Mouse (Mus musculus) embryonic facial prominence, embryonic 12.5 days (tissue): Measurements from ENCODE around the gene Dhx38. TPM values are rescaled to one million over a fixed set of nuclear protein-coding genes. Genes with fewer than 3 reads are reported as not detected.

Source experiments
- ATAC-seq: fragments of 200-750 bp; cut with Nextera tagmentation; 2 replicates; pipeline ENCODE4 v1.8.0; 2017; ENCODE audit not compliant: insufficient number of reproducible peaks, insufficient read depth, low FRiP score, low TSS enrichment
- H3K27ac ChIP-seq: fragments of 300-500 bp; sonication (generic); 2 replicates; pipeline ENCODE4 v1.5.1; 2016; ENCODE audit warnings: mild to moderate bottlenecking
- H3K27me3 ChIP-seq: fragments of 300-500 bp; sonication (generic); 2 replicates; pipeline ENCODE4 v1.6.1; 2016; ENCODE audit warnings: mild to moderate bottlenecking, moderate library complexity
- H3K36me3 ChIP-seq: fragments of 300-500 bp; sonication (generic); 2 replicates; pipeline ENCODE4 v1.6.1; 2016; ENCODE audit warnings: mild to moderate bottlenecking
- H3K4me1 ChIP-seq: fragments of 300-500 bp; sonication (generic); 2 replicates; pipeline ENCODE4 v1.6.1; 2016
- H3K4me2 ChIP-seq: fragments of 300-500 bp; sonication (generic); replicated peaks from 2 replicates; pipeline ENCODE4 v1.6.1; 2016; ENCODE audit warnings: mild to moderate bottlenecking, moderate library complexity
- H3K4me3 ChIP-seq: fragments of 300-500 bp; sonication (generic); 2 replicates; pipeline ENCODE4 v1.5.1; 2016; ENCODE audit warnings: mild to moderate bottlenecking
- H3K9ac ChIP-seq: fragments of 300-500 bp; sonication (generic); 2 replicates; pipeline ENCODE4 v1.6.1; 2016; ENCODE audit warnings: mild to moderate bottlenecking, moderate library complexity
- H3K9me3 ChIP-seq: fragments of 300-500 bp; sonication (generic); 2 replicates; pipeline ENCODE4 v1.6.1; 2016; ENCODE audit warnings: mild to moderate bottlenecking, moderate library complexity
- WGBS: fragments of 180-500 bp; shearing (Covaris S2); methylation state at CpG from one replicate; pipeline ENCODE4 v1.1.7; 2016; 5-methylcytosine and 5-hydroxymethylcytosine counted together
- polyA plus RNA-seq: library from polyadenylated mRNA; unstranded; fragments of >200 nt; fragmentation: Nextera tagmentation; extraction: Ambion mirVana; gene quantifications from 2 replicates; pipeline ENCODE4 v1.2.1, GENCODE M21; 2016

Gene Dhx38
- polyA plus RNA-seq, 1 experiment from 2014 or later: 32.2 TPM

DNA sequence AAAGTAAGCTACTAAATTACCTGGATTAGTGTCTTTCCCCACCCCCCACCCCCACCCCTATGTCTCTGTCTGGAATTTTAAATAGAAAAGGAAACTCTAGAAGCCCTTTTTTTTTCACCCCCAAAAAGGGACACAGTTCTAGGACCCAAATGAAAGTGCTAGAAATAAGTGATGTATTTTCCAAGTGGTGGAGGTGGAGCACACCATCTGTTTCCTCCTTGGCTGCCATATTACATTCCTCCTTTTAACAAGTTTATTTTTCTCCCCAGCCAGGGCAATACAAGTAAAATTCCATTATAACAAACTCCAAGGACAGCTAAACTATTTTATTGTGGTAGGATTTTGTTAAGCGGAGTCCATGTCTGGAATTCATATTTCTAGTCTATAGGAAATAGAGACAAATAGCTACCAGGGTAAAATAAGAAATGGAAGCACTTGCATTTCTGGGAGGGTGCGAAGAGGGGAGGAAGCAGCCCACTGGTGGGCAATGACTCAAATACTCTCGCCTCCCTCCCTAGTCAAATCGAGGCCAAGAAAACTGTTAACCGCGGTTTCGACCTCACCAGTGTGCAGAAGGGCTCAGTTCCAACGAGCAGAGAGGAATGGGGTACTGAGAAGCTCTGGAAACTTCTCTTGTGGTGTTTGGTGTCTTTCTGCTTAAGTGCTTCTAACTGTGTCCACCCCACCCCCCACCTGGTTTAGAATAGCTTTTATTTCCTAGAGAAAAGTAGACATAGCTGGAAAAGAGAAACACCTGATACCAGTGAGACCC is 22.7 kb downstream of the Dhx38 start:
- H3K27ac ChIP-seq: 0 out of 2 replicates have a peak overlapping the region, but pooled peaks have one; percentile 50

DNA sequence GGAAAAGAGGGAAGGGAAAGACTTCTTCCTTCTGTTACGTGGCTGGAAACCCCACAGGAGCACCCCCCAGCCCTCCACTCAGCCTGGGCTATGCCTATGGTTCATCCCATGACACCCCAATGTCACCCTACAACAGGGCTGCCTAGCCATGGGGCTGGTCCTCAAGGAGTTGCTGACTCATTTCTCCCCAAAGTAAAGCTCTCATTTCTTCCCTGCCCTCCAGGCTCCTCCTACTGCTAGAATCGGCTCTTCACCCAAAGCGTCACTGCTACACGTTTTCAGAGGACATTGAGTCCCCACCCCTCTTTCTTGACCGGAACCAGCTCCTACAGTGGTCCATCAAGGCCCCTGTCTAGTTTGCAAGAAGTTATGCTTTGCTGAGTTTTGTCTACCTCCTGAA is 23.5 kb downstream of the Dhx38 start:
- Histone ChIP-seq H3K4me2 (no peak overlapping the region), H3K9ac (no peak overlapping the region), H3K36me3 (peaks cover 11% of the 10 kb centered on the region), H3K27ac (no peak overlapping the region), H3K27me3 (no peaks in the 10 kb centered on the region), H3K9me3 (no peaks in the 10 kb centered on the region), H3K4me3 (no peak overlapping the region), H3K4me1 (0 out of 2 replicates have a peak, but pooled peaks cover 4% of the 10 kb centered on the region)
- 71% methylated on average over 5 of the region's 5 CpGs for whole genome bisulfite sequencing
- no peak for ATAC-seq

More for the DNA sequence above, 22.7 kb downstream of the Dhx38 start:
- WGBS: 78% methylated on average over 8 of the region's 8 CpGs
- ATAC-seq: no peak
- Histone ChIP-seq H3K9ac (no peak overlapping the region), H3K4me3 (no peak overlapping the region), H3K9me3 (no peaks in the 10 kb centered on the region), H3K27me3 (no peaks in the 10 kb centered on the region), H3K36me3 (peaks cover 18% of the 10 kb centered on the region), H3K4me1 (0 out of 2 replicates have a peak, but pooled peaks cover 4% of the 10 kb centered on the region), H3K4me2 (no peak overlapping the region)

DNA sequence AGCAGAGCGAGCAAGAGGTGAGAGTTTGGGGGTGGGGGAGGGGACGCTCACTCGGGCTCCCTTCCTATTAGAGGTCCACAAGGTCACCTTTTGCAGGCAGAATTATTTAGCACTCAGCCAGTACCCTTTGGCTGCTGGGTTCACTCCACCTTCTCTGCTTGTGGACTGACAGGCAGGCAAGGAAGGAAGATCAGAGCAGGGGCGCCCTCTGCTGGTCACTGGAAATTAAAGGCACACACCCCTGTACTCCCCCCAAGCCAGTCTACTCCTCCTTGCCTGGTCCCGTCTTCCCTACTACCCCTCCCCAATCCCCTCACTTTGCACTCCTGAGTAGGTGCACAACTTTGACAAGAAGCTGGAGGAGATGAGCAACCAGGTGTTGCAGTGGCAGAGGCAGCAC is 29.0 kb downstream of the Dhx38 start:
- 4% methylated on average over 5 of the region's 5 CpGs for WGBS
- H3K9ac ChIP-seq: no peak overlapping the region
- H3K4me3 ChIP-seq: 0 out of 2 replicates have a peak overlapping the region, but pooled peaks have one; percentile 13
- peak; percentile 77 for ATAC-seq
- H3K9me3 ChIP-seq: no peaks in the 10 kb centered on the region
- H3K36me3 ChIP-seq: no peaks in the 10 kb centered on the region
- H3K27me3 ChIP-seq: no peaks in the 10 kb centered on the region
- no peak overlapping the region for H3K27ac ChIP-seq
- H3K4me1 ChIP-seq: peaks cover 3% of the 10 kb centered on the region; the same call in 1 of the 2 replicates
- peak overlapping the region; percentile 41 for H3K4me2 ChIP-seq

DNA sequence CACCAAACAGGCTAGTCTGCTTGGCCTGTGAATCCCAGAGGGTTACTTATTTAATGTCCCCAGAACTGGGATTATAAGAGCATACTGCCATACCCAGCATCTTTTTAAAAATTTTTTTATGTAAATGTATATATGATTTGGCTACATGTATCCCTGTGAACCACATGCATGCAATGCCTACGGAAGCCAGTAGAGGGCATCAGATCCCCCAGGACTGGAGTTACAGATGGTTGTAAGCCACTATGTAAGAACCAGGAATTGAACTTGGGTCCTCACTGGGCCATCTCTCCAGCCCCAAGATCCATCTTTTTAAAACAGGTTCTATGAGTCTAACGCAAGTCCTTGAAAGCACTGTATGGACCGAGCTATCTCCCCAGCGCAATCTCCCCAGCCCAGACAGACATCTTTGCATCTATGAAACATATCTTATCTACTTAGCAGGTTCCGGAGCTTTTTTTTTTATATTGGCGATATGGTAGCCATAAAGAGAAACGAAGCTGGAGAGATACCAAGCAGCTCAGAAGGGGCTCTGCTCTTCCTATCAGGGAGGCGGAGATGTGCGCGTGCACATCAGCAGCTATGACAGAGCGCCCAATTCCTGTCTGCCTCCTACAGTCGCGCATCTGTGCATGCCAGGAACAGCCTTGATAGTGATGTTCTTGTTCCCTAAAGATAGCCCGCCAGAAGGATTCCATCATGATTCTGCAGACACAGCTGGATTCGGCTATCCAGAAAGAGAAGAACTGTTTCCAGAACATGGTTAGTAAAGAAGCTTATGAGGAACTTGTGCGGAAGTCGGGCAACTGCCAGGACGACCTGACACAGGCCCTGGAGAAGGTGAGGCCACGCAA is 30.3 kb downstream of the Dhx38 start:
- WGBS: 84% methylated on average over 19 of the region's 19 CpGs
- H3K36me3 ChIP-seq: no peaks in the 10 kb centered on the region

DNA sequence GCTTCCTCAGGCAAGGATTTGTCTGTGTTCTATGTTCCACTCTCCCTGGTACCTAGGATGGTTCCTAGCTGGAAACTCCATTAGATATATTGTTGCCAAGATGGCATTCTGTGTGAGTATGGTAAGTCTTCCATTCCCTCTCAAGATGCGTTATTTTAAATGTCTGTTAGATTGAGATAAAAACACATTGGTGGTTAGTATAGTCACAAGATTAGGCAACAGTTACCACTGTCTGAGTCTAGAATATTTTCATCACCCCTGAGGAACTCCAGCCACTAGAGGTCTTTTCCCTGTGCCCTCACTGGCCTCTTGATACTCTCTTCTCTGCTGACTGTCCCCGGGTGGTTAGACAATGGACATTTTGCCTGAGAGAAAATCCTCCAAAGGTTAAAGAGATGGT is 41.7 kb downstream of the Dhx38 start:
- Histone ChIP-seq H3K9me3 (no peaks in the 10 kb centered on the region), H3K9ac (no peak overlapping the region), H3K27me3 (no peaks in the 10 kb centered on the region), H3K27ac (no peak overlapping the region), H3K4me1 (no peaks in the 10 kb centered on the region), H3K36me3 (no peaks in the 10 kb centered on the region), H3K4me2 (no peak overlapping the region), H3K4me3 (no peak overlapping the region)
- 87% methylated on average over 2 of the region's 2 CpGs for WGBS
- ATAC-seq: no peak

More for the DNA sequence above, 30.3 kb downstream of the Dhx38 start:
- Histone ChIP-seq H3K27ac (no peak overlapping the region), H3K9me3 (no peaks in the 10 kb centered on the region), H3K4me1 (peaks cover 3% of the 10 kb centered on the region; the same call in 1 of the 2 replicates), H3K4me2 (no peak overlapping the region), H3K9ac (no peak overlapping the region), H3K27me3 (no peaks in the 10 kb centered on the region), H3K4me3 (no peak overlapping the region)
- no peak for ATAC-seq

DNA sequence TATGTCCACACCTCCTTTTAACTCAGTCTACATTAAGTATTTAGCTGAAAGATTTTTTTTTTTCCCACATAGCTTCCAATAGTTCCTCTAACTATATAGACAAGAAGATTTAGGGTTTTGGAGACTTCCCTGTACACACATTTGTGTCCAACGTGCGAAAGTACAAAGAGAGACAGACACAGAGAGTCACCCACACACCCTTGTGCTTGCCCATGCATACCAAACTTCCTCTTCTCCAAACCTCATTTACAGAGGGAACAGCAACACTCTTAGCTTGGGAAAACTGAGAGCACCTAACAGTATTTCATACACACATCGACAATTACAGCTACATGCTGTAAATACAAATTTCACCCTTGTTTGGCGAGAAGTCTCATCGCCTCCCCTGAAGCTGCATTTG is 60.1 kb downstream of the Dhx38 start:
- Histone ChIP-seq H3K4me3 (no peak overlapping the region), H3K36me3 (no peaks in the 10 kb centered on the region), H3K4me2 (no peak overlapping the region), H3K4me1 (0 out of 2 replicates have a peak, but pooled peaks cover 5% of the 10 kb centered on the region), H3K9me3 (no peaks in the 10 kb centered on the region), H3K27ac (no peak overlapping the region), H3K9ac (no peak overlapping the region), H3K27me3 (no peaks in the 10 kb centered on the region)
- 89% methylated on average over 5 of the region's 5 CpGs for WGBS
- no peak for ATAC-seq

DNA sequence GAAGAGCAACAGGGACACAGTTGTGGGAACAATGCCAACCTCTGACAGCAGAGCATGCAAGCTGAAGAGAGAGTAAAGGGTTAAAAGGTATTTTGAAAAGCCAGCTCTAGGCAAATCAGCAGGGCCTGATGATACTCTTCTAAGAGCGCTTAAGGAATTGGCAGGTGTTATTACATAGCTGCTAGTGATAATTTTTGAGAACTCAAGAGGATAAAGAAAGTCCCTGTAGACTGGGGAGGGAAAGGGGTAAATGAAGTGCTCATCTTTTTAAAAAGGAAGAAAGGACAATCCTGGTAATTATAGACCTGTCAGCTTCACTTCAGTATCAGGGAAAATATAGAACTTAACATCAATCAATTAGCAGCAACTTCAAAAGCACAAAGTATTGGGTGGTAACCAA is 62.1 kb downstream of the Dhx38 start:
- Histone ChIP-seq H3K9me3 (no peaks in the 10 kb centered on the region), H3K4me2 (no peak overlapping the region), H3K4me1 (0 out of 2 replicates have a peak, but pooled peaks cover 5% of the 10 kb centered on the region), H3K4me3 (no peak overlapping the region), H3K27ac (no peak overlapping the region), H3K27me3 (no peaks in the 10 kb centered on the region), H3K9ac (no peak overlapping the region), H3K36me3 (no peaks in the 10 kb centered on the region)
- no peak for ATAC-seq
- WGBS: 51% methylated on average over 1 of the region's 1 CpGs

DNA sequence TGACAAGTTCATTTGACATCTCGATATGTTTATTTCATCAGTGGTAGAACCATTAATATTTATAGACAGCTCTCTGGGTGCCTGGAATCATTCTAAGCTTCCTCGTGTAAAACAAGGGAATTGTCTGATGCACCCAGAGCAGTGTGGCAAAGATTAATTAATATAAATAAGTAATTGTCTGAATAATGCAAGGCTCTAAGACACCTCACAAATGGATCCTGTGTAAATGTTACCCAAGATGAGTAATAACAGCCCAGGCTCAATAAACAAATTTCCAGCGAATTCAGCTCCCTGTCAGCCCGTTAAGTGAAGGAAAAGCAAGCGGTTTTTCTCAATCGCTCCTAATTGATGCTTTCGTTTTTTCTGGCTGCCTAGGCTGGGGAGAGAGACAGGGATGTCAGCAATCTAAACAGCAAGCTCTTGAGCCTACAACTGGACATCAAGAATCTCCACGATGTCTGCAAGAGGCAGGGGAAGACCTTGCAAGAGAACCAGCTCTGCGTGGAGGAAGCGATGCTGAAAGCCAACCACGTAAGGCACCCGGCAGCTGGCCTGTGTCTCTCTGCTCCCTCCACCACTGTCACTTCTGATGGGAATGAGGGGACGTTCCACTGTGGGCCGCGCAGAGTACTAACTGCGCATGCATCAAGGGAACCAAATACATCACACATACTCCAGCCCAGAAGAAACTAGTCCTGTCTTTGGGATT is 66.5 kb downstream of the Dhx38 start:
- Histone ChIP-seq H3K9ac (no peak overlapping the region), H3K4me1 (0 out of 2 replicates have a peak, but pooled peaks cover 5% of the 10 kb centered on the region), H3K9me3 (no peaks in the 10 kb centered on the region), H3K4me3 (no peak overlapping the region), H3K4me2 (no peak overlapping the region), H3K27ac (no peak overlapping the region), H3K27me3 (no peaks in the 10 kb centered on the region), H3K36me3 (no peaks in the 10 kb centered on the region)
- no peak for ATAC-seq
- 86% methylated on average over 16 of the region's 16 CpGs for WGBS

Other genes starting within 250 kb of the Dhx38 start
- gene Pmfbp1, start 71.8 kb downstream of the Dhx38 start, polyA plus RNA-seq: 0.06 TPM in 1 of 2 replicates, not detected in the other
- gene Txnl4b, start within 50 bp of the Dhx38 start, polyA plus RNA-seq: 21.2 and 22.4 TPM in 2 replicates
- gene Hp, start 13.3 kb upstream of the Dhx38 start, polyA plus RNA-seq: 0.55 and 0.90 TPM in 2 replicates
- 50.4 and 54.8 TPM in 2 replicates for gene Dhodh, start 42.8 kb upstream of the Dhx38 start, polyA plus RNA-seq
- 0.13 and 0.22 TPM in 2 replicates for gene Pkd1l3, start 48.7 kb upstream of the Dhx38 start, polyA plus RNA-seq
- 157 and 165 TPM in 2 replicates for gene Ist1, start 127.4 kb upstream of the Dhx38 start, polyA plus RNA-seq
- gene Zfp821, start 139.7 kb upstream of the Dhx38 start, polyA plus RNA-seq: 58.2 and 60.6 TPM in 2 replicates
- 9.3 and 9.6 TPM in 2 replicates for gene Atxn1l, start 171.9 kb upstream of the Dhx38 start, polyA plus RNA-seq
- 52.9 and 54.4 TPM in 2 replicates for gene Ap1g1, start 212.7 kb upstream of the Dhx38 start, polyA plus RNA-seq